In genomic region chr15:96916586-96916985, GRCm38 (mm10) we compare ENCODE assay signal across 23 mouse cellular contexts.
"Had no signal": no experiment of that assay in that cellular context is flagged by ENCODE, and none has a peak within 500 bp of the region (broad histone marks: within the 10 kb centered on the region; RNA-seq: fewer than 3 reads in every experiment).

No protein-coding gene starts in this region.

- DNase-seq: heart, postnatal 10 days; heart, postnatal 4 days; kidney, adult 18-20 months; kidney, adult 8-10 months; kidney, postnatal 10 days; kidney, postnatal 25 days; kidney, postnatal 4 days; liver; liver, embryonic 13.5 days had no signal

- H3K27me3 ChIP-seq: heart, embryonic 12.5 days; hindbrain, embryonic 12.5 days; intestine, embryonic 15.5 days; limb, embryonic 12.5 days; liver, embryonic 13.5 days; liver, embryonic 15.5 days had no signal

- ATAC-seq: hindbrain, embryonic 16.5 days; inflammation-experienced regulatory T-cells, adult 6 months; intestine, embryonic 15.5 days; intestine, postnatal 0 days had no signal

- H3K27ac ChIP-seq: hindbrain, embryonic 10.5 days; hindbrain, embryonic 12.5 days; hindbrain, embryonic 14.5 days; intestine, embryonic 15.5 days; layer of hippocampus, adult 2 months; left cerebral cortex, adult 2 months; limb, embryonic 10.5 days; limb, embryonic 12.5 days; liver, embryonic 13.5 days; liver, embryonic 15.5 days had no signal

- H3K4me3 ChIP-seq: heart, embryonic 12.5 days; hindbrain, embryonic 10.5 days; hindbrain, embryonic 12.5 days; intestine, embryonic 15.5 days; layer of hippocampus, adult 2 months; left cerebral cortex, adult 2 months; limb, embryonic 10.5 days; limb, embryonic 12.5 days; liver, embryonic 13.5 days; liver, embryonic 15.5 days had no signal

- H3K9me3 ChIP-seq: heart, embryonic 12.5 days; hindbrain, embryonic 10.5 days; hindbrain, embryonic 12.5 days; intestine, embryonic 15.5 days; limb, embryonic 10.5 days; limb, embryonic 12.5 days; liver, embryonic 13.5 days; liver, embryonic 15.5 days had no signal

- H3K4me2 ChIP-seq: heart, embryonic 12.5 days; hindbrain, embryonic 12.5 days; hindbrain, embryonic 14.5 days; intestine, embryonic 15.5 days; limb, embryonic 12.5 days; liver, embryonic 11.5 days; liver, embryonic 13.5 days; liver, embryonic 15.5 days had no signal

- H3K36me3 ChIP-seq: heart, embryonic 12.5 days; hindbrain, embryonic 10.5 days; hindbrain, embryonic 12.5 days; intestine, embryonic 15.5 days; limb, embryonic 10.5 days; limb, embryonic 12.5 days; liver, embryonic 13.5 days; liver, embryonic 15.5 days had no signal

- H3K9ac ChIP-seq: heart, embryonic 12.5 days; hindbrain, embryonic 12.5 days; hindbrain, embryonic 14.5 days; intestine, embryonic 15.5 days; limb, embryonic 12.5 days; liver, embryonic 13.5 days; liver, embryonic 15.5 days had no signal

- H3K4me1 ChIP-seq: hindbrain, embryonic 10.5 days; hindbrain, embryonic 12.5 days; intestine, embryonic 15.5 days; limb, embryonic 10.5 days; limb, embryonic 12.5 days; liver, embryonic 13.5 days; liver, embryonic 15.5 days had no signal
